Mouse (Mus musculus): ENCODE results near the gene Hs6st3.
"Not testable (repeated sequence)": the region's sequence is repeated elsewhere in the genome, so short reads cannot be mapped to it uniquely, and the experiment has no call there.

The Hs6st3 gene

GRCm38 (mm10) chr14:119248001-119248607 lies 110.0 kb downstream of the Hs6st3 start:
- DNase-seq (ENCODE audit: inconsistent age in 2 of 2, low spot score in 1 of 2), result no peak

GRCm38 (mm10) chr14:119250353-119250752 lies 112.2 kb downstream of the Hs6st3 start:
- no peak for DNase-seq (ENCODE audit: inconsistent age in 2 of 2, low spot score in 1 of 2)

- DNase-seq (ENCODE audit: inconsistent age in 2 of 2, low spot score in 1 of 2), result no peak
These were observed 117.3 kb downstream of the Hs6st3 start for GRCm38 (mm10) chr14:119255396-119255795.

GRCm38 (mm10) chr14:119257072-119257471 lies 118.9 kb downstream of the Hs6st3 start:
- DNase-seq (ENCODE audit: inconsistent age in 2 of 2, low spot score in 1 of 2), result no peak

GRCm38 (mm10) chr14:119260176-119260962 lies 122.2 kb downstream of the Hs6st3 start:
- DNase-seq (ENCODE audit: inconsistent age in 2 of 2, low spot score in 1 of 2), result no peak

GRCm38 (mm10) chr14:119266334-119266733 lies 128.2 kb downstream of the Hs6st3 start:
- DNase-seq (ENCODE audit: inconsistent age in 2 of 2, low spot score in 1 of 2), result no peak

GRCm38 (mm10) chr14:119273088-119273487 lies 134.9 kb downstream of the Hs6st3 start:
- DNase-seq (ENCODE audit: inconsistent age in 2 of 2, low spot score in 1 of 2), result no peak

GRCm38 (mm10) chr14:119278156-119278555 lies 140.0 kb downstream of the Hs6st3 start:
- not testable (repeated sequence) for DNase-seq (ENCODE audit: inconsistent age in 2 of 2, low spot score in 1 of 2)

- DNase-seq (ENCODE audit: inconsistent age in 2 of 2, low spot score in 1 of 2), result peak in 1 of 2 experiments; percentile 51
These were observed 145.8 kb downstream of the Hs6st3 start for GRCm38 (mm10) chr14:119283951-119284350.

GRCm38 (mm10) chr14:119289668-119290067 lies 151.5 kb downstream of the Hs6st3 start:
- DNase-seq (ENCODE audit: inconsistent age in 2 of 2, low spot score in 1 of 2), result no peak

- no peak for DNase-seq (ENCODE audit: inconsistent age in 2 of 2, low spot score in 1 of 2)
These were observed 155.9 kb downstream of the Hs6st3 start for GRCm38 (mm10) chr14:119294071-119294470.

GRCm38 (mm10) chr14:119306461-119306860 lies 168.3 kb downstream of the Hs6st3 start:
- DNase-seq (ENCODE audit: inconsistent age in 2 of 2, low spot score in 1 of 2), result no peak

GRCm38 (mm10) chr14:119318379-119318778 lies 180.2 kb downstream of the Hs6st3 start:
- DNase-seq (ENCODE audit: inconsistent age in 2 of 2, low spot score in 1 of 2), result peak; percentile 24 to 78

GRCm38 (mm10) chr14:119347236-119347635 lies 209.1 kb downstream of the Hs6st3 start:
- DNase-seq (ENCODE audit: inconsistent age in 2 of 2, low spot score in 1 of 2), result no peak

GRCm38 (mm10) chr14:119361414-119361813 lies 223.3 kb downstream of the Hs6st3 start:
- no peak for DNase-seq (ENCODE audit: inconsistent age in 2 of 2, low spot score in 1 of 2)

GRCm38 (mm10) chr14:119367866-119368425 lies 229.8 kb downstream of the Hs6st3 start:
- DNase-seq (ENCODE audit: inconsistent age in 2 of 2, low spot score in 1 of 2), result no peak

- DNase-seq (ENCODE audit: inconsistent age in 2 of 2, low spot score in 1 of 2), result no peak
These were observed 231.1 kb downstream of the Hs6st3 start for GRCm38 (mm10) chr14:119369274-119369673.

- DNase-seq (ENCODE audit: inconsistent age in 2 of 2, low spot score in 1 of 2), result no peak
These were observed 231.9 kb downstream of the Hs6st3 start for GRCm38 (mm10) chr14:119370013-119370412.

- DNase-seq (ENCODE audit: inconsistent age in 2 of 2, low spot score in 1 of 2), result no peak
These were observed 241.2 kb downstream of the Hs6st3 start for GRCm38 (mm10) chr14:119379303-119379702.

GRCm38 (mm10) chr14:119401618-119402017 lies 263.5 kb downstream of the Hs6st3 start:
- no peak for DNase-seq (ENCODE audit: inconsistent age in 2 of 2, low spot score in 1 of 2)

GRCm38 (mm10) chr14:119409334-119410050 lies 271.4 kb downstream of the Hs6st3 start:
- DNase-seq (ENCODE audit: inconsistent age in 2 of 2, low spot score in 1 of 2), result peak in 1 of 2 experiments; percentile 18
